Mouse (Mus musculus): ENCODE data around the gene H2afv. TPM values are rescaled to one million over a fixed set of nuclear protein-coding genes. Genes with fewer than 3 reads are reported as not detected.

Gene H2afv
- total RNA-seq, 2 experiments from 2014 or later, result 57.1 to 59.4 TPM

GRCm38 (mm10) chr11:6393866-6394265 is 50.4 kb downstream of the H2afv start:
- intact Hi-C loops (cut with DNase I), result no loop called here
- DNase-seq, result no peak

GRCm38 (mm10) chr11:6392857-6393256 is 51.4 kb downstream of the H2afv start:
- intact Hi-C loops (cut with DNase I), result no loop called here
- no peak for DNase-seq

- no peak for DNase-seq
- intact Hi-C loops (cut with DNase I), result no loop called here
These were observed 52.5 kb downstream of the H2afv start for GRCm38 (mm10) chr11:6391516-6392276.

GRCm38 (mm10) chr11:6390376-6391053 is 53.7 kb downstream of the H2afv start:
- DNase-seq, result no peak
- intact Hi-C loops (cut with DNase I), result no loop called here

- intact Hi-C loops (cut with DNase I), result no loop called here
- DNase-seq, result no peak
These were observed 54.7 kb downstream of the H2afv start for GRCm38 (mm10) chr11:6389483-6389921.

GRCm38 (mm10) chr11:6388726-6389413 is 55.4 kb downstream of the H2afv start, which contains the start of gene Zmiz2:
Gene Zmiz2, plus strand, starts transcription at chr11:6389074.
- intact Hi-C loops (cut with DNase I), result no loop called here
- DNase-seq, result peak; percentile 96 to 97

- intact Hi-C loops (cut with DNase I), result no loop called here
- DNase-seq, result no peak
These were observed 56.0 kb downstream of the H2afv start for GRCm38 (mm10) chr11:6388126-6388725.

- no peak for DNase-seq
- intact Hi-C loops (cut with DNase I), result no loop called here
These were observed 63.3 kb downstream of the H2afv start for GRCm38 (mm10) chr11:6380916-6381315.

Small RNA genes within 50 kb of the gene (microRNA-seq; reads per million reads assigned to microRNA genes)
- gene Gm22123, result 0 to 0.12 reads per million in 2 experiments
- 1.1 to 1.6 reads per million in 2 experiments for gene Mir7651

Other genes with a start within 250 kb of the H2afv start
- gene A730071L15Rik, start 244.4 kb downstream of the H2afv start, total RNA-seq (2021), result not detected
- gene Nudcd3, start 244.0 kb downstream of the H2afv start, total RNA-seq (2021), result 10 to 100 TPM; 56.3 to 57.6 TPM
- gene Npc1l1, start 214.3 kb downstream of the H2afv start, total RNA-seq (2021), result under 1 TPM; 0.07 to 0.10 TPM
- gene Ddx56, start 176.7 kb downstream of the H2afv start, total RNA-seq (2021), result 10 to 100 TPM; 24.9 to 25.4 TPM
- gene Tmed4, start 169.6 kb downstream of the H2afv start, total RNA-seq (2021), result 10 to 100 TPM; 72.9 to 73.5 TPM
- 1,000 to 10,000 TPM; 1,493 to 1,546 TPM for gene Ogdh, start 152.8 kb downstream of the H2afv start, total RNA-seq (2021)
- gene Zmiz2, start 55.4 kb downstream of the H2afv start, total RNA-seq (2021), result 10 to 100 TPM; 41.1 to 42.5 TPM
- 100 to 1,000 TPM; 500 to 603 TPM for gene Ppia, start 29.0 kb downstream of the H2afv start, total RNA-seq (2021)
- gene Purb, start 31.5 kb upstream of the H2afv start, total RNA-seq (2021), result 10 to 100 TPM; 49.6 to 53.0 TPM
- gene Myo1g, start 76.5 kb upstream of the H2afv start, total RNA-seq (2021), result 1 to 10 TPM; 1.9 to 3.2 TPM
- gene Ccm2, start 102.4 kb upstream of the H2afv start, total RNA-seq (2021), result 10 to 100 TPM; 22.8 to 32.9 TPM
- gene Nacad, start 161.6 kb upstream of the H2afv start, total RNA-seq (2021), result under 1 TPM; 0.62 to 0.73 TPM
- 100 to 1,000 TPM; 100 to 106 TPM for gene Tbrg4, start 181.6 kb upstream of the H2afv start, total RNA-seq (2021)
- not detected for gene Wap, start 194.2 kb upstream of the H2afv start, total RNA-seq (2021)
- 1 to 10 TPM; 5.6 to 6.2 TPM for gene Ramp3, start 214.1 kb upstream of the H2afv start, total RNA-seq (2021)